Mouse (Mus musculus): ENCODE results near the gene Efs. TPM values are rescaled to one million over a fixed set of nuclear protein-coding genes. Genes with fewer than 3 reads are reported as not detected.

Gene Efs
- polyA plus RNA-seq, 1 experiment from 2014 or later: 6.5 TPM

GRCm38 (mm10) chr14:54912109-54912850 is 13.6 kb downstream of the Efs start:
- TF ChIP-seq CTCF (IDR thresholded peaks at IDR 0.05; ENCODE audit: low read depth): no peak
- Histone ChIP-seq H3K27me3 (replicated peaks; ENCODE audit: control insufficient read depth, insufficient read depth, low read length) (no peaks in the 10 kb centered on the region; the same call in 1 of the 2 replicates), H3K9ac (ENCODE audit: low read depth, low read length) (peak overlapping the region; percentile 66), H3K36me3 (ENCODE audit: control insufficient read depth, insufficient read depth) (peaks cover 2% of the 10 kb centered on the region; the same call in 1 of the 2 replicates), H3K27ac (ENCODE audit: low read depth, low read length) (no peak overlapping the region), H3K4me2 (replicated peaks; ENCODE audit: low read depth) (peak overlapping the region; percentile 98), H3K4me1 (replicated peaks; ENCODE audit: control insufficient read depth, insufficient read depth, low read length) (no peaks in the 10 kb centered on the region), H3K9me3 (ENCODE audit: control insufficient read depth) (no peaks in the 10 kb centered on the region), H3K4me3 (ENCODE audit: low read depth, low read length) (peak overlapping the region; percentile 75)
- 4% methylated on average over 58 of the region's 69 CpGs for WGBS
- peak; percentile 53 for ATAC-seq

DNA sequence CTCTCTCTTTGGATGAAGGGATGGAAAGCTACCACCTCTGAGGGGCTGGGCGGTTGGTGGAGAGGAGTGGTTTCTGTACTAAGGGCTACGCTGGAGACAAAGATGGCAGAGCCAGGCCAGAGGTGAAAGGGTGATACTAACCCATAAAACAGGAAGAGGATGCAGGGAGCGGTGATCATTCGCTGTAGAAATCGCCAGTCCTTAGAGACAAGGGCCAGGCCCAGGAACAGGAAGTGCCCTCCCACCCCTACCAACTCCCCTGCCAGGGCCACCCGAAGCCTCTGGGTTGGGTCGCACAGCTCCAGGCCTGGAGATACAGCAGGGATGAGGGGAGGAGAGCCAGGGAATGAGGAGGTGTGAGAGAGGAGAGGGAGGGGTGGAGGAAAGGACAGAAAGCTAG is 17.2 kb downstream of the Efs start:
- no peaks in the 10 kb centered on the region for H3K4me1 ChIP-seq (replicated peaks; ENCODE audit: control insufficient read depth, insufficient read depth, low read length)
- H3K9ac ChIP-seq (ENCODE audit: low read depth, low read length): no peak overlapping the region
- peaks cover 8% of the 10 kb centered on the region; the same call in 1 of the 2 replicates for H3K36me3 ChIP-seq (ENCODE audit: control insufficient read depth, insufficient read depth)
- no peak overlapping the region for H3K27ac ChIP-seq (ENCODE audit: low read depth, low read length)
- H3K4me2 ChIP-seq (replicated peaks; ENCODE audit: low read depth): no peak overlapping the region
- no peak for TF ChIP-seq CTCF (IDR thresholded peaks at IDR 0.05; ENCODE audit: low read depth)
- H3K9me3 ChIP-seq (ENCODE audit: control insufficient read depth): no peaks in the 10 kb centered on the region
- H3K27me3 ChIP-seq (replicated peaks; ENCODE audit: control insufficient read depth, insufficient read depth, low read length): no peaks in the 10 kb centered on the region; the same call in 1 of the 2 replicates
- 79% methylated on average over 7 of the region's 7 CpGs for WGBS
- no peak overlapping the region for H3K4me3 ChIP-seq (ENCODE audit: low read depth, low read length)
- ATAC-seq: no peak

GRCm38 (mm10) chr14:54903641-54904040 is 22.3 kb downstream of the Efs start:
- WGBS: 91% methylated on average over 4 of the region's 4 CpGs
- Histone ChIP-seq H3K36me3 (ENCODE audit: control insufficient read depth, insufficient read depth) (peaks cover 8% of the 10 kb centered on the region; the same call in 1 of the 2 replicates), H3K9ac (ENCODE audit: low read depth, low read length) (no peak overlapping the region)

GRCm38 (mm10) chr14:54900383-54900782 is 25.5 kb downstream of the Efs start:
- TF ChIP-seq CTCF (IDR thresholded peaks at IDR 0.05; ENCODE audit: low read depth): peak; percentile 88
- no peaks in the 10 kb centered on the region for H3K4me1 ChIP-seq (replicated peaks; ENCODE audit: control insufficient read depth, insufficient read depth, low read length)
- peak; percentile 35 for ATAC-seq
- no peaks in the 10 kb centered on the region for H3K27me3 ChIP-seq (replicated peaks; ENCODE audit: control insufficient read depth, insufficient read depth, low read length)
- no peak overlapping the region for H3K27ac ChIP-seq (ENCODE audit: low read depth, low read length)
- H3K9me3 ChIP-seq (ENCODE audit: control insufficient read depth): no peaks in the 10 kb centered on the region
- 0% methylated on average over 3 of the region's 3 CpGs for WGBS
- H3K4me2 ChIP-seq (replicated peaks; ENCODE audit: low read depth): no peak overlapping the region
- no peak overlapping the region for H3K4me3 ChIP-seq (ENCODE audit: low read depth, low read length)
- no peak overlapping the region for H3K9ac ChIP-seq (ENCODE audit: low read depth, low read length)
- H3K36me3 ChIP-seq (ENCODE audit: control insufficient read depth, insufficient read depth): peaks cover 28% of the 10 kb centered on the region

More at GRCm38 (mm10) chr14:54903641-54904040, 22.3 kb downstream of the Efs start:
- H3K4me1 ChIP-seq (replicated peaks; ENCODE audit: control insufficient read depth, insufficient read depth, low read length): no peaks in the 10 kb centered on the region
- no peak for ATAC-seq
- no peak for TF ChIP-seq CTCF (IDR thresholded peaks at IDR 0.05; ENCODE audit: low read depth)
- no peaks in the 10 kb centered on the region for H3K27me3 ChIP-seq (replicated peaks; ENCODE audit: control insufficient read depth, insufficient read depth, low read length)
- H3K27ac ChIP-seq (ENCODE audit: low read depth, low read length): no peak overlapping the region
- H3K9me3 ChIP-seq (ENCODE audit: control insufficient read depth): no peaks in the 10 kb centered on the region
- H3K4me2 ChIP-seq (replicated peaks; ENCODE audit: low read depth): no peak overlapping the region
- H3K4me3 ChIP-seq (ENCODE audit: low read depth, low read length): no peak overlapping the region

- Histone ChIP-seq H3K4me3 (ENCODE audit: low read depth, low read length) (no peak overlapping the region), H3K36me3 (ENCODE audit: control insufficient read depth, insufficient read depth) (peaks cover 28% of the 10 kb centered on the region), H3K9ac (ENCODE audit: low read depth, low read length) (no peak overlapping the region), H3K27ac (ENCODE audit: low read depth, low read length) (no peak overlapping the region), H3K9me3 (ENCODE audit: control insufficient read depth) (no peaks in the 10 kb centered on the region), H3K27me3 (replicated peaks; ENCODE audit: control insufficient read depth, insufficient read depth, low read length) (no peaks in the 10 kb centered on the region), H3K4me1 (replicated peaks; ENCODE audit: control insufficient read depth, insufficient read depth, low read length) (0 out of 2 replicates have a peak, but pooled peaks cover 3% of the 10 kb centered on the region), H3K4me2 (replicated peaks; ENCODE audit: low read depth) (no peak overlapping the region)
- ATAC-seq: no peak
- no peak for TF ChIP-seq CTCF (IDR thresholded peaks at IDR 0.05; ENCODE audit: low read depth)
- 37% methylated on average over 2 of the region's 2 CpGs for whole genome bisulfite sequencing
Measured at GRCm38 (mm10) chr14:54897445-54897844, 28.5 kb downstream of the Efs start.

DNA sequence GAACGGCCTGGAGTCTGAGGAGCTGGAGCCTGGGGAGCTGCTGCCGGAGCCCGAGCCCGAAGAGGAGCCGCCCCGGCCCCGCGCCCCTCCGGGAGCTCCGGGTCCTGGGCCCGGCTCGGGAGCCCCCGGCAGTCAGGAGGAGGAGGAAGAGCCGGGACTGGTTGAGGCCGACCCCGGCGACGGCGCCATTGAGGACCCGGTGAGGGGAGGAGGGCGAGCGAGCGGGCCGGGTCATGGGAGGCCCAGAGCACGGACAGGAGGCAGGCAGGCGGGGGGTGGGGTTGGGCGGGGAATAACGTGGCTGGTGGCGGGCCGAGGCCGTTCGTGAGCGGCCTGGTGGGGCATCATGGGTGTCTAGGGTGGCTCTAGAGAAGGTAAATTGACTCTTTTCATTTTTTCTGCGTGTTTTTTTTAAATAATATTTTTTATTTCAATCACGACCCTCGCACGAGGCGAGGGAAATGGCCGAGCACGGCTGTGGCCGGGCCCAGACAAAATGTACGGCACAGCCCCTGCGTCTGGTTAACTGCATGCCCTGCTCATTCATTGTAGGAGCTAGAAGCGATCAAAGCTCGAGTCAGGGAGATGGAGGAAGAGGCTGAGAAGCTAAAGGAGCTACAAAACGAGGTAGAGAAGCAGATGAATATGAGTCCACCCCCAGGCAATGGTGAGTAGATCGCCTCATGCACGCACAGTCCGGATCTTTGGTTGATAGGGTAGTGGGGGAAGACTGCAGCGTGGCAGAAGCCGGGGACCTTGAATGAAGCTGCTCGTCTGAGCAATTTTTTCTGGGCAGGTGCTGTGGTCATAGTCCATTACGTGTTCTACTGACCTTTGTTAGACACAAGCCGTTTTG is 31.4 kb downstream of the Efs start:
- WGBS: under 1% methylated on average over 49 of the region's 54 CpGs
- 0 out of 2 replicates have a peak, but pooled peaks cover 3% of the 10 kb centered on the region for H3K4me1 ChIP-seq (replicated peaks; ENCODE audit: control insufficient read depth, insufficient read depth, low read length)
- H3K9me3 ChIP-seq (ENCODE audit: control insufficient read depth): no peaks in the 10 kb centered on the region
- peak overlapping the region; percentile 82 for H3K4me2 ChIP-seq (replicated peaks; ENCODE audit: low read depth)
- H3K27ac ChIP-seq (ENCODE audit: low read depth, low read length): peak overlapping the region; percentile 98
- H3K4me3 ChIP-seq (ENCODE audit: low read depth, low read length): peak overlapping the region; percentile 96
- no peaks in the 10 kb centered on the region for H3K27me3 ChIP-seq (replicated peaks; ENCODE audit: control insufficient read depth, insufficient read depth, low read length)
- TF ChIP-seq CTCF (IDR thresholded peaks at IDR 0.05; ENCODE audit: low read depth): no peak
- H3K9ac ChIP-seq (ENCODE audit: low read depth, low read length): peak overlapping the region; percentile 100
- peak; percentile 35 for ATAC-seq
- H3K36me3 ChIP-seq (ENCODE audit: control insufficient read depth, insufficient read depth): peaks cover 31% of the 10 kb centered on the region

Data from intestine, postnatal 0 days (tissue).